In the genomic region with DNA sequence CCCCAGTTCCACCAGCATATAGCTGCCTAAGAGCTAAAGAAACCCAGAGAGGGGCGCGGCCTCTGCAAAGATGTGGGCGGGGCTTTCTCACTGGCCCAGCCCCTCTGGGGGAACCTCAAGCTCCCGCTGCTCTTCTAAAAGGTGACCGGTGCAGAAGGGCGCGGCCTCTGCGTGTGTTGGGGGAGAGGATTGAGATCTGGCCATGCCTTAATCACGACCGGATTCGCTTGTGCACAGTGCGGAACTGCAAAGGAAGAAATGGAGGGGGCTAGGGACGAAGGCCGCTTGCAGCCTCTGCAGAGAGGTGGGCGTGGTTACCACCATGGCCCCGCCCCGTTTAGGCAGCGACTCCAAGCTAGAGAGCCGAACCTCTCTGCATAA, we compare ENCODE assay signal across 8 mouse cellular contexts. TPM values are rescaled to one million over a fixed set of nuclear protein-coding genes. Genes with fewer than 3 reads are reported as not detected.
DNase-seq lines count a peak whose midpoint lies in the region; ATAC-seq and TF ChIP-seq lines count a peak whose summit lies in the region.

No protein-coding gene starts in this region.

- peaks cover 42% of the 10 kb centered on the region for H3K27me3 ChIP-seq in E14TG2a.4 (ENCODE audit: insufficient read depth, low read length)
- peaks cover 3% of the 10 kb centered on the region for H3K27me3 ChIP-seq in forebrain, embryonic 13.5 days
- H3K27me3 ChIP-seq in liver, postnatal 0 days (ENCODE audit: insufficient read depth, low read length) = 0 out of 2 replicates have a peak, but pooled peaks cover 3% of the 10 kb centered on the region
- H3K27me3 ChIP-seq in neural tube, embryonic 14.5 days (ENCODE audit: control insufficient read depth, insufficient read depth, low read length) = no peaks in the 10 kb centered on the region

- no peaks in the 10 kb centered on the region for H3K9me3 ChIP-seq in E14TG2a.4 (ENCODE audit: low read length)
- H3K9me3 ChIP-seq in forebrain, embryonic 13.5 days (replicated peaks) = no peaks in the 10 kb centered on the region
- no peaks in the 10 kb centered on the region for H3K9me3 ChIP-seq in liver, postnatal 0 days (ENCODE audit: low read length)
- no peaks in the 10 kb centered on the region for H3K9me3 ChIP-seq in neural tube, embryonic 14.5 days (ENCODE audit: control insufficient read depth, low read length)

- intact Hi-C loops in heart, postnatal 10 days (cut with DNase I) = no loop called here

- no peak for TF ChIP-seq CTCF in E14TG2a.4 (conservative IDR thresholded peaks at IDR 0.05; ENCODE audit: low read length)
- TF ChIP-seq CTCF in liver, postnatal 0 days (IDR thresholded peaks at IDR 0.05; ENCODE audit: low read depth) = no peak

- peak overlapping the region; percentile 83 for H3K9ac ChIP-seq in forebrain, embryonic 13.5 days
- H3K9ac ChIP-seq in liver, postnatal 0 days (replicated peaks) = no peak overlapping the region
- peak overlapping the region; percentile 91 for H3K9ac ChIP-seq in neural tube, embryonic 14.5 days (replicated peaks; ENCODE audit: low read depth, low read length)

- H3K36me3 ChIP-seq in E14TG2a.4 (ENCODE audit: insufficient read depth, low read length) = peaks cover 9% of the 10 kb centered on the region; the same call in 1 of the 2 replicates
- no peaks in the 10 kb centered on the region for H3K36me3 ChIP-seq in forebrain, embryonic 13.5 days (ENCODE audit: poor library complexity, severe bottlenecking)
- no peaks in the 10 kb centered on the region for H3K36me3 ChIP-seq in liver, postnatal 0 days (replicated peaks; ENCODE audit: insufficient read depth, low read length)
- H3K36me3 ChIP-seq in neural tube, embryonic 14.5 days (ENCODE audit: control insufficient read depth, insufficient read depth, low read length) = no peaks in the 10 kb centered on the region

- peak overlapping the region; percentile 89 for H3K4me2 ChIP-seq in forebrain, embryonic 13.5 days
- peak overlapping the region; percentile 99 for H3K4me2 ChIP-seq in liver, postnatal 0 days (ENCODE audit: low read depth, low read length)
- peak overlapping the region; percentile 61 for H3K4me2 ChIP-seq in neural tube, embryonic 14.5 days (ENCODE audit: low read depth, low read length)

- H3K4me1 ChIP-seq in E14TG2a.4 (replicated peaks; ENCODE audit: low read depth, low read length) = peaks cover 61% of the 10 kb centered on the region
- peaks cover 20% of the 10 kb centered on the region for H3K4me1 ChIP-seq in forebrain, embryonic 13.5 days
- peaks cover 20% of the 10 kb centered on the region for H3K4me1 ChIP-seq in liver, postnatal 0 days (ENCODE audit: insufficient read depth)
- H3K4me1 ChIP-seq in neural tube, embryonic 14.5 days (ENCODE audit: control insufficient read depth, insufficient read depth, low read length) = peaks cover 23% of the 10 kb centered on the region

- peak overlapping the region; percentile 91 for H3K4me3 ChIP-seq in E14TG2a.4 (replicated peaks; ENCODE audit: low read length)
- peak overlapping the region; percentile 78 for H3K4me3 ChIP-seq in forebrain, embryonic 13.5 days
- H3K4me3 ChIP-seq in liver, postnatal 0 days (ENCODE audit: low read depth, low read length) = peak overlapping the region; percentile 72
- H3K4me3 ChIP-seq in neural tube, embryonic 14.5 days (ENCODE audit: low read depth, low read length) = peak overlapping the region; percentile 89

- DNase-seq in c-Kit-positive CD71-positive TER-119-positive erythroid progenitor cells, embryonic 14.5 days (ENCODE audit: low spot score) = peak; percentile 97
- DNase-seq in heart, postnatal 10 days = peak; percentile 98
- peak; percentile 87 for DNase-seq in large intestine, adult 2 months (ENCODE audit: low read depth, low spot score)
- peak; percentile 98 for DNase-seq in liver, postnatal 0 days
- peak; percentile 99 for DNase-seq in testis, postnatal 10 days (ENCODE audit: low spot score)

- TF ChIP-seq EP300 in liver, postnatal 0 days (IDR thresholded peaks at IDR 0.05; ENCODE audit: low read depth) = no peak

- WGBS in forebrain, embryonic 13.5 days = 0% methylated on average over 19 of the region's 19 CpGs
- under 1% methylated on average over 19 of the region's 19 CpGs for WGBS in large intestine, adult 2 months
- 0% methylated on average over 19 of the region's 19 CpGs for WGBS in liver, postnatal 0 days (ENCODE audit: insufficient replicate concordance)
- WGBS in neural tube, embryonic 14.5 days = under 1% methylated on average over 19 of the region's 19 CpGs

- ATAC-seq in forebrain, embryonic 13.5 days = peak; percentile 98
- peak; percentile 97 for ATAC-seq in liver, postnatal 0 days
- peak; percentile 98 for ATAC-seq in neural tube, embryonic 14.5 days (ENCODE audit: low read depth)

- H3K27ac ChIP-seq in forebrain, embryonic 13.5 days = peak overlapping the region; percentile 48; the same call in 1 of the 2 replicates
- H3K27ac ChIP-seq in liver, postnatal 0 days (ENCODE audit: low read depth) = no peak overlapping the region
- H3K27ac ChIP-seq in neural tube, embryonic 14.5 days (ENCODE audit: low read depth, low read length) = peak overlapping the region; percentile 78

RNA-seq across cellular contexts. Expression of a gene that starts 0.3 kb away (rescaled TPM):
- 7.1 and 8.5 TPM in 2 replicates for polyA plus RNA-seq in forebrain, embryonic 13.5 days (2015; fragmentation: Nextera tagmentation; extraction: Ambion mirVana)
- 10 to 100 TPM; 65.4 to 73.1 TPM for total RNA-seq in heart, postnatal 10 days (2021)
- polyA plus RNA-seq in large intestine, adult 2 months (2012; rRNA removed) = 3.3 and 4.0 TPM in 2 replicates
- polyA plus RNA-seq in liver, postnatal 0 days (2015; fragmentation: Nextera tagmentation; extraction: Ambion mirVana) = 1.1 TPM in 2 replicates
- 15.6 and 20.5 TPM in 2 replicates for polyA plus RNA-seq in neural tube, embryonic 14.5 days (2014; fragmentation: Nextera tagmentation; extraction: Ambion mirVana)

RNA-seq across cellular contexts. Expression of a gene that starts 41.5 kb away (rescaled TPM):
- polyA plus RNA-seq in forebrain, embryonic 13.5 days (2015; fragmentation: Nextera tagmentation; extraction: Ambion mirVana) = 20.9 and 22.7 TPM in 2 replicates
- 1 to 10 TPM; 3.1 to 6.0 TPM for total RNA-seq in heart, postnatal 10 days (2021)
- 1.2 and 1.3 TPM in 2 replicates for polyA plus RNA-seq in large intestine, adult 2 months (2012; rRNA removed)
- polyA plus RNA-seq in liver, postnatal 0 days (2015; fragmentation: Nextera tagmentation; extraction: Ambion mirVana) = 3.1 and 3.3 TPM in 2 replicates
- polyA plus RNA-seq in neural tube, embryonic 14.5 days (2014; fragmentation: Nextera tagmentation; extraction: Ambion mirVana) = 21.3 and 29.7 TPM in 2 replicates

RNA-seq across cellular contexts. Expression of a gene that starts 49.0 kb away (rescaled TPM):
- not detected in 2 replicates for polyA plus RNA-seq in forebrain, embryonic 13.5 days (2015; fragmentation: Nextera tagmentation; extraction: Ambion mirVana)
- not detected for total RNA-seq in heart, postnatal 10 days (2021)
- not detected in 2 replicates for polyA plus RNA-seq in large intestine, adult 2 months (2012; rRNA removed)
- not detected in 2 replicates for polyA plus RNA-seq in liver, postnatal 0 days (2015; fragmentation: Nextera tagmentation; extraction: Ambion mirVana)
- not detected in 2 replicates for polyA plus RNA-seq in neural tube, embryonic 14.5 days (2014; fragmentation: Nextera tagmentation; extraction: Ambion mirVana)

RNA-seq across cellular contexts. Expression of a gene that starts 57.1 kb away (rescaled TPM):
- polyA plus RNA-seq in forebrain, embryonic 13.5 days (2015; fragmentation: Nextera tagmentation; extraction: Ambion mirVana) = 40.0 and 51.9 TPM in 2 replicates
- 10 to 100 TPM; 11.1 to 12.5 TPM for total RNA-seq in heart, postnatal 10 days (2021)
- polyA plus RNA-seq in large intestine, adult 2 months (2012; rRNA removed) = 18.1 and 21.2 TPM in 2 replicates
- polyA plus RNA-seq in liver, postnatal 0 days (2015; fragmentation: Nextera tagmentation; extraction: Ambion mirVana) = 9.6 and 11.3 TPM in 2 replicates
- polyA plus RNA-seq in neural tube, embryonic 14.5 days (2014; fragmentation: Nextera tagmentation; extraction: Ambion mirVana) = 58.8 and 67.0 TPM in 2 replicates
